Mouse (Mus musculus) MEL (cell line): ENCODE results near the gene Glis1. TPM values are rescaled to one million over a fixed set of nuclear protein-coding genes. Genes with fewer than 3 reads are reported as not detected.

Experiments used
- DNase-seq: peaks from one replicate; pipeline ENCODE4 v3.0.0; 2011; ENCODE audit warnings: low read depth, low spot score
- H3K27ac ChIP-seq: 2 replicates; pipeline ENCODE4 v1.5.1; 2012; ENCODE audit warnings: low read depth, mild to moderate bottlenecking, control low read depth, low read length, moderate library complexity; ENCODE audit not compliant: control insufficient read depth
- H3K27me3 ChIP-seq, 2 experiments: fragments of 150-350 bp in 1 of 2; sonication (generic) in 1 of 2; 2 replicates each; pipeline ENCODE4 v1.6.1; 2012; ENCODE audit warnings: low read length in 2 of 2, mild to moderate bottlenecking in 2 of 2, improper control_type of control experiment in 1 of 2, moderate library complexity in 1 of 2; ENCODE audit not compliant: insufficient read depth in 2 of 2, control insufficient read depth in 1 of 2
- H3K36me3 ChIP-seq, 2 experiments: 2 replicates each; pipeline ENCODE4 v1.6.1; 2012 to 2014; ENCODE audit warnings: low read length in 2 of 2, improper control_type of control experiment in 1 of 2, inconsistent platforms in 1 of 2, mild to moderate bottlenecking in 1 of 2; ENCODE audit not compliant: insufficient read depth in 2 of 2, control insufficient read depth in 1 of 2
- H3K4me1 ChIP-seq, 2 experiments: fragments of 150-350 bp in 1 of 2; sonication (generic) in 1 of 2; 2 replicates each; pipeline ENCODE4 v1.6.1; 2012; ENCODE audit warnings: low read length in 2 of 2, improper control_type of control experiment in 1 of 2, mild to moderate bottlenecking in 1 of 2; ENCODE audit not compliant: insufficient read depth in 2 of 2, control insufficient read depth in 1 of 2
- H3K4me3 ChIP-seq, 2 experiments: fragments of 150-350 bp in 1 of 2; sonication (generic) in 1 of 2; 2 replicates each; pipeline ENCODE4 v1.5.1; 2012; ENCODE audit warnings: low read depth in 2 of 2, low read length in 2 of 2, mild to moderate bottlenecking in 2 of 2, moderate library complexity in 2 of 2, control low read depth in 1 of 2, improper control_type of control experiment in 1 of 2; ENCODE audit not compliant: control insufficient read depth in 1 of 2, insufficient read depth in 1 of 2
- H3K79me2 ChIP-seq: 2 replicates; pipeline ENCODE4 v1.6.1; 2012; ENCODE audit warnings: mild to moderate bottlenecking, low read length, moderate library complexity; ENCODE audit not compliant: control insufficient read depth, poor library complexity, insufficient read depth
- H3K9ac ChIP-seq: 2 replicates; pipeline ENCODE4 v1.6.1; 2012; ENCODE audit warnings: low read depth, mild to moderate bottlenecking, control low read depth, low read length, moderate library complexity; ENCODE audit not compliant: control insufficient read depth, poor library complexity, severe bottlenecking
- H3K9me3 ChIP-seq: fragments of 150-350 bp; sonication (generic); replicated peaks from 2 replicates; pipeline ENCODE4 v1.6.1; 2012; ENCODE audit warnings: mild to moderate bottlenecking, low read length, improper control_type of control experiment, moderate library complexity; ENCODE audit not compliant: insufficient read depth
- BHLHE40 ChIP-seq: IDR thresholded peaks from 2 replicates; pipeline ENCODE4 v1.6.1; 2012; ENCODE audit warnings: low read depth, mild to moderate bottlenecking, inconsistent platforms, low read length, improper control_type of control experiment, borderline replicate concordance
- CHD1 ChIP-seq: IDR thresholded peaks from 2 replicates; pipeline ENCODE4 v1.6.1; 2012; ENCODE audit warnings: low read depth, mild to moderate bottlenecking, inconsistent platforms, low read length, improper control_type of control experiment
- CHD2 ChIP-seq: IDR thresholded peaks from 2 replicates; pipeline ENCODE4 v1.6.1; 2011; ENCODE audit warnings: low read length, improper control_type of control experiment
- CTCF ChIP-seq, 3 experiments: IDR thresholded peaks in 2 of 3; conservative IDR thresholded peaks in 1 of 3; 2 replicates each; pipeline ENCODE4 v1.5.1; 2011 to 2012; ENCODE audit warnings: low read length in 3 of 3, low read depth in 2 of 3, mild to moderate bottlenecking in 2 of 3, improper control_type of control experiment in 1 of 3, inconsistent platforms in 1 of 3, mixed read lengths in 1 of 3, moderate library complexity in 1 of 3; ENCODE audit not compliant: control insufficient read depth in 1 of 3, insufficient read depth in 1 of 3, poor library complexity in 1 of 3, severe bottlenecking in 1 of 3
- E2F4 ChIP-seq: IDR thresholded peaks from 2 replicates; pipeline ENCODE4 v1.6.1; 2011; ENCODE audit warnings: low read depth, low read length, improper control_type of control experiment, borderline replicate concordance
- ELF1 ChIP-seq: IDR thresholded peaks from 2 replicates; pipeline ENCODE4 v1.6.1; 2014; ENCODE audit warnings: low read depth, mild to moderate bottlenecking, inconsistent platforms, low read length, improper control_type of control experiment, moderate library complexity
- EP300 ChIP-seq, 2 experiments: IDR thresholded peaks; 2 replicates each; pipeline ENCODE4 v1.6.1; 2011; ENCODE audit warnings: improper control_type of control experiment in 2 of 2, low read length in 2 of 2, low read depth in 1 of 2, mild to moderate bottlenecking in 1 of 2
- GABPA ChIP-seq: IDR thresholded peaks from 2 replicates; pipeline ENCODE4 v1.6.1; 2012; ENCODE audit warnings: low read depth, mild to moderate bottlenecking, inconsistent platforms, low read length, improper control_type of control experiment, moderate library complexity
- JUND ChIP-seq: IDR thresholded peaks from 2 replicates; pipeline ENCODE4 v1.6.1; 2011; ENCODE audit warnings: low read depth, mild to moderate bottlenecking, improper control_type of control experiment, low read length
- KAT2A ChIP-seq: conservative IDR thresholded peaks from 2 replicates; pipeline ENCODE4 v1.6.1; 2012; ENCODE audit warnings: low read depth, low read length, improper control_type of control experiment, inconsistent platforms
- MAFK ChIP-seq: IDR thresholded peaks from 2 replicates; pipeline ENCODE4 v1.6.1; 2011; ENCODE audit warnings: low read depth, mild to moderate bottlenecking, low read length, improper control_type of control experiment, borderline replicate concordance
- MYB ChIP-seq: IDR thresholded peaks from 2 replicates; pipeline ENCODE4 v1.6.1; 2011; ENCODE audit warnings: mild to moderate bottlenecking, low read depth, low read length, improper control_type of control experiment
- MYC ChIP-seq: IDR thresholded peaks from 2 replicates; pipeline ENCODE4 v1.6.1; 2011; ENCODE audit warnings: low read depth, mild to moderate bottlenecking, low read length, improper control_type of control experiment, moderate library complexity
- NRF1 ChIP-seq: IDR thresholded peaks from 2 replicates; pipeline ENCODE4 v1.6.1; 2014; ENCODE audit warnings: low read depth, mild to moderate bottlenecking, inconsistent platforms, low read length, improper control_type of control experiment, moderate library complexity; ENCODE audit not compliant: poor library complexity, insufficient read depth, severe bottlenecking
- POLR2A ChIP-seq, 2 experiments: IDR thresholded peaks; 2 replicates each; pipeline ENCODE4 v1.6.1; 2011 to 2012; ENCODE audit warnings: low read length in 2 of 2, mild to moderate bottlenecking in 2 of 2, control low read depth in 1 of 2, improper control_type of control experiment in 1 of 2, low read depth in 1 of 2, moderate library complexity in 1 of 2; ENCODE audit not compliant: control insufficient read depth in 1 of 2, insufficient read depth in 1 of 2, poor library complexity in 1 of 2
- POLR2AphosphoS2 ChIP-seq: IDR thresholded peaks from 2 replicates; pipeline ENCODE4 v1.6.1; 2011; ENCODE audit warnings: low read length, improper control_type of control experiment
- RCOR1 ChIP-seq: IDR thresholded peaks from 2 replicates; pipeline ENCODE4 v1.6.1; 2012; ENCODE audit warnings: low read depth, mild to moderate bottlenecking, inconsistent platforms, low read length, improper control_type of control experiment
- SIN3A ChIP-seq: IDR thresholded peaks from 2 replicates; pipeline ENCODE4 v1.6.1; 2012; ENCODE audit warnings: low read length, improper control_type of control experiment, inconsistent platforms
- SMC3 ChIP-seq: IDR thresholded peaks from 2 replicates; pipeline ENCODE4 v1.6.1; 2011; ENCODE audit warnings: low read depth, low read length, improper control_type of control experiment
- TBP ChIP-seq: IDR thresholded peaks from 2 replicates; pipeline ENCODE4 v1.8.0; 2011; ENCODE audit warnings: low read depth, low read length, improper control_type of control experiment
- USF1 ChIP-seq: IDR thresholded peaks from 2 replicates; pipeline ENCODE4 v1.6.1; 2014; ENCODE audit warnings: low read depth, mild to moderate bottlenecking, inconsistent platforms, low read length, improper control_type of control experiment, moderate library complexity
- USF2 ChIP-seq, 2 experiments: IDR thresholded peaks; 2 replicates each; pipeline ENCODE4 v1.6.1; 2011 to 2012; ENCODE audit warnings: improper control_type of control experiment in 2 of 2, low read length in 2 of 2, borderline replicate concordance in 1 of 2, inconsistent platforms in 1 of 2, low read depth in 1 of 2, mild to moderate bottlenecking in 1 of 2; ENCODE audit not compliant: insufficient read depth in 1 of 2
- ZC3H11A ChIP-seq: IDR thresholded peaks from 2 replicates; pipeline ENCODE4 v1.6.1; 2012; ENCODE audit warnings: low read depth, mild to moderate bottlenecking, inconsistent platforms, low read length, improper control_type of control experiment
- ZNF384 ChIP-seq: IDR thresholded peaks from 2 replicates; pipeline ENCODE4 v1.6.1; 2012; ENCODE audit warnings: low read depth, mild to moderate bottlenecking, inconsistent platforms, low read length, improper control_type of control experiment
- polyA plus RNA-seq, 2 experiments: library from polyadenylated mRNA; stranded (reverse) in 1 of 2; unstranded in 1 of 2; fragments of >175 nt in 1 of 2; fragments of >200 nt in 1 of 2; gene quantifications; 2 replicates each; pipeline versions ENCODE4 v1.2.1 to v1.2.4; 2012; ENCODE audit warnings: low replicate concordance in 2 of 2, low read depth in 1 of 2; ENCODE audit not compliant: insufficient read length in 2 of 2, insufficient read depth in 1 of 2, missing spikeins in 1 of 2
- total RNA-seq: library from RNA; depleted of rRNA; stranded (reverse); fragments of 300-350 nt; gene quantifications from 2 replicates; pipeline ENCODE4 v1.2.3, GENCODE M21; 2012

Glis1 gene
- total and polyA plus RNA-seq, 3 experiments: 0.46 to 0.93 TPM; not detected in 1

GRCm38 (mm10) chr4:107576742-107577141 lies 142.4 kb downstream of the Glis1 start:
- Histone ChIP-seq H3K9me3 (no peaks in the 10 kb centered on the region), H3K4me1 (no peaks in the 10 kb centered on the region), H3K4me3 (no peak overlapping the region), H3K27me3 (no peaks in the 10 kb centered on the region), H3K27ac (no peak overlapping the region), H3K36me3 (no peaks in the 10 kb centered on the region), H3K9ac (no peak overlapping the region), H3K79me2 (no peaks in the 10 kb centered on the region)
- DNase-seq: no peak
- TF ChIP-seq ZNF384 (no peak), KAT2A (no peak), USF2 (IDR thresholded peaks at IDR 0.05; ENCODE audit: borderline replicate concordance in 1 of 2, insufficient read depth in 1 of 2, low read depth in 1 of 2, low read length in 2 of 2) (no peak)

DNA sequence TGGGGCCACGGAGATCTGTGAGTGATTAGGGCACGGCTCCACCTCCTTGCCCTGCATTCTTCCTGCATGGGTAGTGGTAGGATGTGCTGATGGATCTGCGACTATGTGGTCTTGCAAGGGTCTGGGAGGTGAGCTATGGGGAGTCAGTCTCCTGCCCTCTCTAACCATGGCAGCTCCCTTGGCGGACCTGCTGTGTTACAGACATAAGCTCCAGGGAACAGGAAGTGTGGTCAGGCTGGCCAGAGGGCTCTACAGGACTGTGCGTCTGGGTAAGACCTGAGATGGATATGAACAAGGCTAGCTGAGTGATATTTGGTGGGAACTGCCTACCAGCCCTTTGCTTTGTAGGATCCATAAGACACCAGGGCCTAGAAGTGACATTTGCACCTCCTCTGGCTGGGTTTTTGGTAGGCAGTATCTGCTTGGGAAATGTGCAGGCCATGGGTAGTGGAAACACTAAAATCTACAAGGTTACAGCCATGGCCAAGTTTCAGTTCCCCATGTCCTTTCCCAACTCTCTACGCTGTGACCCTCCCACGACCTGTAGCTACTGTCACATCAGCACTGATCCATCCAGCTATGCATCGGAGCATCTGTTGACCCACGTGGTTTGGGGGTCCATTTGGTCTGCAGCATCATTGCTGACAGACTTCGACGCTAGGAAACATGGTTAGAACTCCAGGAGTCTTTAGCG lies 142.9 kb downstream of the Glis1 start:
- H3K27ac ChIP-seq: no peak overlapping the region
- DNase-seq: no peak

DNA sequence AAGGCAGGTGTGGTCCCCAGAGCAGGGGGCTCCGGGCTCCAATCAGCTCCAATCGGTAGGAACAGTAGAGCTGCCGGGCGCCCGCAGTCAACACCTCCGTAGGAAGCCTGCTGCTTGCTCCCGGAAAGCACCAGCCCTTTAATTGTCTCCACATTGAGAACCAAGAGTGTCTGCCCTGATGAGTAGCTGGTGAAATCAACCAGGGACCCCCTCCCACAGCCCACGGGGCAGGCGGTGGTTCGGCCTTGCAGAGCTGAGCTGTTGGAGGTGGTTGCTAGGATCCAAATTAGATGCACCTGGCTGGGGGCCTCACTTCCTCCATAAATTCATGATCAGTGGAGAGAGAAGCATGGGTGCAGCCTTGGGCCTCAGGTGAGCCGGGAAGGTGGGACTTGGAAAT lies 146.5 kb downstream of the Glis1 start:
- no peak overlapping the region for H3K4me3 ChIP-seq
- no peaks in the 10 kb centered on the region for H3K27me3 ChIP-seq
- no peaks in the 10 kb centered on the region for H3K9me3 ChIP-seq
- no peak overlapping the region for H3K27ac ChIP-seq
- no peak for DNase-seq
- no peak for TF ChIP-seq POLR2AphosphoS2
- TF ChIP-seq GABPA: no peak
- TF ChIP-seq ELF1: no peak
- no peak for TF ChIP-seq USF1
- no peak for TF ChIP-seq MYB
- TF ChIP-seq EP300 (IDR thresholded peaks at IDR 0.05; ENCODE audit: low read depth in 1 of 2, low read length in 2 of 2): no peak
- no peak for TF ChIP-seq BHLHE40
- no peak for TF ChIP-seq POLR2A (IDR thresholded peaks at IDR 0.05; ENCODE audit: control insufficient read depth in 1 of 2, insufficient read depth in 1 of 2, low read depth in 1 of 2, low read length in 2 of 2, poor library complexity in 1 of 2)
- TF ChIP-seq MYC: no peak
- no peak for TF ChIP-seq CHD1
- TF ChIP-seq CHD2: no peak
- TF ChIP-seq ZC3H11A: no peak
- TF ChIP-seq RCOR1: no peak
- no peak for TF ChIP-seq E2F4
- no peak for TF ChIP-seq CTCF (IDR thresholded peaks at IDR 0.05 in 2 of 3, conservative IDR thresholded peaks at IDR 0.05 in 1 of 3; ENCODE audit: control insufficient read depth in 1 of 3, insufficient read depth in 1 of 3, low read depth in 2 of 3, low read length in 3 of 3, poor library complexity in 1 of 3, severe bottlenecking in 1 of 3)
- no peak for TF ChIP-seq TBP
- TF ChIP-seq SIN3A: no peak
- no peak for TF ChIP-seq SMC3
- no peak for TF ChIP-seq JUND
- no peaks in the 10 kb centered on the region for H3K79me2 ChIP-seq
- no peaks in the 10 kb centered on the region for H3K4me1 ChIP-seq
- H3K9ac ChIP-seq: no peak overlapping the region
- H3K36me3 ChIP-seq: no peaks in the 10 kb centered on the region

More for the DNA sequence above, 142.9 kb downstream of the Glis1 start:
- Histone ChIP-seq H3K4me1 (no peaks in the 10 kb centered on the region), H3K79me2 (no peaks in the 10 kb centered on the region)
- TF ChIP-seq E2F4: no peak
- TF ChIP-seq MAFK: no peak
- no peak for TF ChIP-seq POLR2A (IDR thresholded peaks at IDR 0.05; ENCODE audit: control insufficient read depth in 1 of 2, insufficient read depth in 1 of 2, low read depth in 1 of 2, low read length in 2 of 2, poor library complexity in 1 of 2)
- no peak for TF ChIP-seq NRF1
- no peak for TF ChIP-seq KAT2A
- no peak for TF ChIP-seq USF2 (IDR thresholded peaks at IDR 0.05; ENCODE audit: borderline replicate concordance in 1 of 2, insufficient read depth in 1 of 2, low read depth in 1 of 2, low read length in 2 of 2)
- no peak for TF ChIP-seq ELF1
- no peak for TF ChIP-seq ZC3H11A
- TF ChIP-seq, all 39 proteins: peak for 0
- Histone ChIP-seq H3K27me3 (no peaks in the 10 kb centered on the region), H3K36me3 (no peaks in the 10 kb centered on the region), H3K9me3 (no peaks in the 10 kb centered on the region), H3K4me3 (no peak overlapping the region), H3K9ac (no peak overlapping the region)
